Mouse (Mus musculus): ENCODE measurements around the gene Gstp2. TPM values are rescaled to one million over a fixed set of nuclear protein-coding genes. Genes with fewer than 3 reads are reported as not detected.

The Gstp2 gene
- total RNA-seq (2023) = 21.0 TPM

DNA sequence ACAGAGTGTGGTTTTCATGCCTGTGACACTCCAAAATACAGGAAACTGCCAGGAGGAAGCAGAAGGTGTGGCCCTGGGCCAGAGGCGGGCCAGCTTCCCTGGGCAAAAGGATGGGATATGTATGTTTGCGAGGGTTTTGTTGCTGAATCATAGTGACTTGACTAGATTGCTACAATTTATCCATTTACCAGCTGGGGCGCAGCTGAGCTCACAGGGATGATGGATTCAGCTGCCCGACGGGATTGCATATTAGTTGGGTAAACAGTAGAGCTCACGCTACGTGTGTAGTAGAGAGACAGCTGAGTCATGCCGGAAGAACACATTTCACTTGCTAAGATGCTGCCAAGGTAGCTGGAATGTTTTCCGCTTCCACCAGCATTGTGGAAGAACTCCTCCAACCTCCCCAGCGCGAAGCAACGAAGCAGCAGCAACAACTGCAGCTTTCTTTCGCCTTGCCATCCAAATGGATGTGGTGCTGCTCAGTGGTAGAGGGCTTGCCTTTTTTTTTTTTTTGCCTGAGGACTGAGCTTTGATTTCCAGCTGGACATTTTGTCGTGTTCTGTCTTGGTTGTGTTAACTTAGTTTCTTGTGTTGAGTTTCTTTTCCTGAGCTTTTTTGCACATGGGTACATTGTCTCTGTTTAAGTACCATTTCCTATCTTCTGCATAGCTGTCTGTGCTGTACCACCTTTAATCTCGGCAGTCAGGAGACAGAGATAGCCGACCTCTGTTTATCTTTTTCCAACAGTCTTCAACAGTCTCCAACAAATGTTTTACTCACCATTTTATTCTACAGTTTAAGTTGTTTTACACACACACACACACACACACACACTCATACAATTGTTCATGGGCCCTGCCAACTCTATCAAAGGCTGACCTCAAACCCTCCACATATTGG is at the start of gene Gstp2:
Gstp2 (minus strand) TSS at position 58 of the 900 bp plus-strand sequence.

DNA sequence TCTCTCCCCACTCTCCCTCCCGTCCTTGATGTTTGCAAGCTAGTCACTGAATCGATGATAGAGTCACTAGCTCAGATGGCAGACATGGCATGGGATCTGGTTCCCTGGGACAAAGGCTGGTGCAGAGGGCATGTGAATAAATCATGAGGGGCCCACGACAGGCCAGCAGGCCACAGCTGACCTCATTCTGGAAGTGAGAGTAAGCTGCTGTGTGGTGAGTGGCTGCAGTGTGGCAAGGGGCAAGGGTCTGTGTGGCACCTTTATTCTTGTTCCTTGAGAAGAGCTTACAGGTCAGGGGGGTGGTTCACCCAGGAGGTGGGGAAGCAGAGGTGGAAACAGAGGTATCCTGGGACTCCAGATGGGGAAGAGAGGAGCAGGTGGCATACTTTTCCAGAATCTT is 35.6 kb upstream of the Gstp2 start, which contains the start of gene Cabp2:
Cabp2 (plus strand) TSS at position 185 of the 400 bp plus-strand sequence.

GRCm38 (mm10) chr19:4059069-4059740 is 13.4 kb upstream of the Gstp2 start, which contains the start of gene Gstp3:
Gstp3 (minus strand) TSS chr19:4059569.

DNA sequence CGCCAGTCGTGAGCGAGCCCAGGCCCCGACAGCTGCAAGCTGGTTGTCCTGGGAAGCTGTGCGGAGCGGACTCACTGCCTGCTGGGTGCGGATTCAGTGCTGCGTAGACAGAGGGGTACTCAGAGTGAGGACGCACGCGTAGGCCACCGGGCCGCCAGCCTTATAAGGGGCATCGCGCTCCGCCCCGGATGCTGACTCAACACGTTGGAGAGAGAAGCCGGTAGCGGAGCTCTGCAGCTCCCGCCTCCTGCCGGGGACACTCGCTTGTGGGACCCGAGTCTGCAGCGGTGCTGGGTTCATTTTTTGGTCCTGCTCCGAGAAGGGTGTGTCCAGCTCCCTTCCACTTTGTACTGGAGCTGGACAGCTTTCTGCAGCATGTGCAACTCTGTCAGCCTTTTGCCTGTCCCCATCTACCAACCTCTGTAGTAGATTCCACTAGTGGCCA is 8.0 kb downstream of the Gstp2 start, which contains the start of gene Gstp1:
Gstp1 (minus strand) TSS at position 198 of the 445 bp plus-strand sequence.

GRCm38 (mm10) chr19:4012432-4013022 is 33.3 kb downstream of the Gstp2 start, which contains the start of gene Ndufv1:
Ndufv1 (minus strand) TSS chr19:4012806.

DNA sequence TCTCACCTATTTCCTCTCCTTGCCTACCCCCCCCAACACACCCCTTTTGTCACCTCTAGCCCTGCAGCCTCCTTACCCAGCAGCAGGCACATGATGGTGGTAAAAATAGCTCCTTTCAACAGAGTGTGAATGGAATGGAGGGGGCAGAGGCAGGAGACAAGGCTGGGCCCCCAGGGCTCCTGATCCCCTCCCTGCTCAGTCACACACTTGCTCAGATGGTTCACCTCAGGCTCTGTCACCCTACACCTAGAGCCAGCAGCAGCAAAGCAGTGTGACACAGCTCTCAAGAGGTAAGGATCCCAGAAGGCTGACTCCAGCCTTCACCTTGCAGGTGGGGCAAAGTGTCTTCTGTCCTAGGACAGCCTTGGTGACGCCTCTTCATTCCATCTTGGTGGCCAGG is 42.7 kb downstream of the Gstp2 start, which contains the start of gene Doc2g:
Doc2g (plus strand) TSS at position 202 of the 400 bp plus-strand sequence.

DNA sequence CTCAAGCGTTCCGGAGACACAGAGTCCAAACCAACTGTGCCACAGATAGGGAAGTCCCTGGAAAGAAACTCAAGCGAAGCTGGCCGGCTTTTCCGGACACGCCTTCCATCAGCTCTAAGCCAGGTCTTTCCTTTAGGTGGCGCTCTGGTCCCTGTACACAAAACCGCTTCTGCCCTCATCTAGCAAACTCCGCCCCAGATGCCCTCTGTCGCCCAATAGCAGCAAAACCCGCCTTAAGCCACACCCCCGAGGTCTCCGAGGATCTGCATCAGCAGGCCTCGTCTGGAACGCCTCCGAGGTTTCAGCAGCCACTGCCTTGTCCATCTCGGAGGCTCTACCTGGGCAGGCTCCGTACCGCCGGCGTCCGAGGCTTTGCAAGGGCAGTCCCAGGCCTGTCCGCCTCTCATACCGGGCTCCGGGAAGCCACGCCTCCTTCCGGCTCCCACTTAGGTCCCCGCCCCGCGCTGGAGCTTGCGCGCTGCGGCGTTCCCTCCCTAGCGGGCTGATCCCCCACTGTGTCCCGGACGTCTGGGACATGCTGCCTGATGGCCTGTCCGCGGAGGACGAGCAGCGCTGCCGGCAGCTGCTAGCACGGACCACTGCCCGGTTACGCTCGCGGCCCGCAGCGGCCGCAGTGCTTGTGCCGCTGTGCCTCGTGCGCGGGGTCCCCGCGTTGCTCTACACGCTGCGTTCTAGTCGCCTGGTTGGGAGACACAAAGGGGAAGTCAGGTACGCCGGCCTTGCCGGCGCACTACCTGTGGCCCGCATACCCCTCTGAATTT is 45.5 kb downstream of the Gstp2 start, which contains the start of the genes Nudt8 and Gm49405:
Nudt8 (plus strand) TSS at position 462 of the 782 bp plus-strand sequence.
Gm49405 (plus strand) TSS at position 508 of the 782 bp plus-strand sequence.

DNA sequence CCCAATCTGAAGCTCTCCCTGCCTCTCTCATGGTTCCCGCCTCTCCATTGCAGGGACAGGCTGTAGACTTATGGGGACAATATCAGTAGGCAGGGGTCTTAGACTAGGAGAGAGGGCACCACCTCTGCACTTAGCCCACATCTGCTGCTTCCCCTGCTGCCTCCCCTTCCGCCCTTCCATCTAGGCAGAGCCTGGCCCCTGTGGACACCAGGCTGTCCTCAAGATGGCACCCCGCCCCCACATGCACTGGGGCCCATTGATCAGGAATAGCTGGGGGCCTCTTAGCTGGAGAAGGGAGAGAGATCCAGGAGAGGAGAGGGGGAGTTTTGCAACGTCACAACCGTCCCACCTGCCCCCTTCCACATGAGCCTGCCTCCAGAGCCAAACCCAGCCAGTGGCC is 53.4 kb downstream of the Gstp2 start, which contains the start of gene Tbx10:
Tbx10 (plus strand) TSS at position 337 of the 400 bp plus-strand sequence.

Other genes with a start within 250 kb of the Gstp2 start
- gene Chka, start 194.2 kb downstream of the Gstp2 start, total RNA-seq (2023) = 62.4 TPM
- 58.1 TPM for gene Tcirg1, start 138.9 kb downstream of the Gstp2 start, total RNA-seq (2023)
- gene Ndufs8, start 133.2 kb downstream of the Gstp2 start, total RNA-seq (2023) = 53.0 TPM
- 0.86 TPM for gene Aldh3b1, start 116.2 kb downstream of the Gstp2 start, total RNA-seq (2023)
- 27.8 TPM for gene Unc93b1, start 110.8 kb downstream of the Gstp2 start, total RNA-seq (2023)
- not detected for gene Aldh3b3, start 87.4 kb downstream of the Gstp2 start, total RNA-seq (2023)
- not detected for gene Aldh3b2, start 73.7 kb downstream of the Gstp2 start, total RNA-seq (2023)
- not detected for gene Acy3, start 59.5 kb downstream of the Gstp2 start, total RNA-seq (2023)
- not detected for gene Tbx10, start 53.3 kb downstream of the Gstp2 start, total RNA-seq (2023)
- 9.0 TPM for gene Nudt8, start 45.4 kb downstream of the Gstp2 start, total RNA-seq (2023)
- gene Gm49405, start 45.4 kb downstream of the Gstp2 start, total RNA-seq (2023) = 1.7 TPM
- gene Doc2g, start 42.7 kb downstream of the Gstp2 start, total RNA-seq (2023) = 3.0 TPM
- 85.1 TPM for gene Ndufv1, start 33.2 kb downstream of the Gstp2 start, total RNA-seq (2023)
- 196 TPM for gene Gstp1, start 8.0 kb downstream of the Gstp2 start, total RNA-seq (2023)
- 32.9 TPM for gene Gstp3, start 13.5 kb upstream of the Gstp2 start, total RNA-seq (2023)
- gene Cabp2, start 35.6 kb upstream of the Gstp2 start, total RNA-seq (2023) = not detected
- 186 TPM for gene Cdk2ap2, start 51.2 kb upstream of the Gstp2 start, total RNA-seq (2023)
- 314 TPM for gene Pitpnm1, start 54.0 kb upstream of the Gstp2 start, total RNA-seq (2023)
- 151 TPM for gene Aip, start 79.8 kb upstream of the Gstp2 start, total RNA-seq (2023)
- gene Gpr152, start 93.8 kb upstream of the Gstp2 start, total RNA-seq (2023) = 0.80 TPM
- 1.1 TPM for gene Cabp4, start 98.0 kb upstream of the Gstp2 start, total RNA-seq (2023)
- gene Coro1b, start 102.6 kb upstream of the Gstp2 start, total RNA-seq (2023) = 129 TPM
- 260 TPM for gene Ptprcap, start 107.6 kb upstream of the Gstp2 start, total RNA-seq (2023)
- gene Rps6kb2, start 117.3 kb upstream of the Gstp2 start, total RNA-seq (2023) = 35.8 TPM
- 69.3 TPM for gene Carns1, start 129.5 kb upstream of the Gstp2 start, total RNA-seq (2023)
- gene Tbc1d10c, start 145.3 kb upstream of the Gstp2 start, total RNA-seq (2023) = 305 TPM
- 351 TPM for gene Ppp1ca, start 146.0 kb upstream of the Gstp2 start, total RNA-seq (2023)
- gene Rad9a, start 155.6 kb upstream of the Gstp2 start, total RNA-seq (2023) = 45.2 TPM
- 143 TPM for gene Clcf1, start 168.2 kb upstream of the Gstp2 start, total RNA-seq (2023)
- gene AC109138.7, start 168.3 kb upstream of the Gstp2 start, total RNA-seq (2023) = not detected
- 66.6 TPM for gene Pold4, start 185.9 kb upstream of the Gstp2 start, total RNA-seq (2023)
- gene Ssh3, start 223.2 kb upstream of the Gstp2 start, total RNA-seq (2023) = 18.6 TPM
- 20.5 TPM for gene Ankrd13d, start 237.1 kb upstream of the Gstp2 start, total RNA-seq (2023)